Mouse (Mus musculus) liver, embryonic 14.5 days (tissue): ENCODE data around the gene Adssl1.

ENCODE experiments used
- CTCF ChIP-seq: IDR thresholded peaks from 2 replicates; pipeline ENCODE4 v1.5.1; 2016; ENCODE audit warnings: antibody characterized with exemption, low read depth, control low read depth
- EP300 ChIP-seq: IDR thresholded peaks from 2 replicates; pipeline ENCODE4 v1.6.1; 2016; ENCODE audit warnings: antibody characterized with exemption, low read depth

DNA sequence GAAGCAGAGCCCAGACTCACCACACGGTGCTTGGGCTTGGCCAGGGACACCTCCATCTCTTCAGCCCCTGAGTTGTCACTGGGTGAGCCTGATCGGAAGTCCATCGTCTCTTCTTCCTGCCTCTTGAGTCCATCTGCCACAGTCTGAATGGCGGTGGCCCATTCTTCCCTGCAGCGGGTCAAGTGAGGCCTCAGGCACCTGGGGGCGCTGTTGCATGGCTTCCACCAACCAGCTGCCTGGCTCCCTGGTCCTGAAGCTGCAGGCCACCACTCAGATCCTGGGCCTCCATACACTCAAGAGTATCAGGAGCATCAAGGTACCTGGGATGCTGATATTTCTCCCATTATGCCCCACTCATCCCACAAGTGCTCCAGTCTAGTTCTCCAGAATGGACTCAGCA is 39.3 kb downstream of the Adssl1 start:
- TF ChIP-seq CTCF = peak; percentile 71
- TF ChIP-seq EP300 = no peak
